Mouse (Mus musculus): ENCODE measurements at regions not wholly inside any gene's neighbourhood (a gene's known extent, or its start where the extent isn't known, plus 50 kb on each side); places are given as distances from the start of the nearest gene placed in this dataset.

- Histone ChIP-seq H3K79me2 (ENCODE audit: control insufficient read depth, insufficient read depth, low read length, poor library complexity) (no peaks in the 10 kb centered on the region), H3K36me3 (ENCODE audit: control insufficient read depth in 1 of 2, insufficient read depth in 2 of 2, low read length in 2 of 2) (no peaks in the 10 kb centered on the region), H3K9ac (ENCODE audit: control insufficient read depth, low read depth, low read length, poor library complexity, severe bottlenecking) (no peak overlapping the region), H3K4me1 (ENCODE audit: control insufficient read depth in 1 of 2, insufficient read depth in 2 of 2, low read length in 2 of 2) (no peaks in the 10 kb centered on the region), H3K27ac (ENCODE audit: control insufficient read depth, low read depth, low read length) (no peak overlapping the region), H3K4me3 (ENCODE audit: control insufficient read depth in 1 of 2, insufficient read depth in 1 of 2, low read depth in 2 of 2, low read length in 2 of 2) (no peak overlapping the region), H3K27me3 (ENCODE audit: control insufficient read depth in 1 of 2, insufficient read depth in 2 of 2, low read length in 2 of 2) (no peaks in the 10 kb centered on the region), H3K9me3 (replicated peaks; ENCODE audit: insufficient read depth, low read length) (no peaks in the 10 kb centered on the region)
- DNase-seq (ENCODE audit: low read depth, low spot score), result no peak
- TF ChIP-seq NRF1 (IDR thresholded peaks at IDR 0.05; ENCODE audit: insufficient read depth, low read depth, low read length, poor library complexity, severe bottlenecking) (no peak), BHLHE40 (IDR thresholded peaks at IDR 0.05; ENCODE audit: borderline replicate concordance, low read depth, low read length) (no peak), MEF2A (IDR thresholded peaks at IDR 0.05; ENCODE audit: extremely low read depth, insufficient replicate concordance, low read depth, low read length, poor library complexity, severe bottlenecking) (no peak), RCOR1 (IDR thresholded peaks at IDR 0.05; ENCODE audit: low read depth, low read length) (no peak), NELFE (IDR thresholded peaks at IDR 0.05; ENCODE audit: low read depth, low read length) (no peak), CHD2 (IDR thresholded peaks at IDR 0.05; ENCODE audit: low read length) (no peak), CHD1 (IDR thresholded peaks at IDR 0.05; ENCODE audit: low read depth, low read length) (no peak), ZMIZ1 (IDR thresholded peaks at IDR 0.05; ENCODE audit: low read depth, low read length) (no peak), POLR2AphosphoS5 (IDR thresholded peaks at IDR 0.05; ENCODE audit: borderline replicate concordance, low read depth, low read length) (no peak), RAD21 (IDR thresholded peaks at IDR 0.05; ENCODE audit: low read depth, low read length) (no peak), ZKSCAN1 (IDR thresholded peaks at IDR 0.05; ENCODE audit: low read depth, low read length) (no peak), MAZ (IDR thresholded peaks at IDR 0.05; ENCODE audit: low read depth, low read length) (no peak), ELF1 (IDR thresholded peaks at IDR 0.05; ENCODE audit: low read depth, low read length) (no peak), MAX (IDR thresholded peaks at IDR 0.05; ENCODE audit: low read length) (no peak), POLR2AphosphoS2 (IDR thresholded peaks at IDR 0.05; ENCODE audit: low read length) (no peak), TBP (IDR thresholded peaks at IDR 0.05; ENCODE audit: low read depth, low read length) (no peak), SMC3 (IDR thresholded peaks at IDR 0.05; ENCODE audit: low read depth, low read length) (no peak), SIN3A (IDR thresholded peaks at IDR 0.05; ENCODE audit: low read length) (no peak), KAT2A (conservative IDR thresholded peaks at IDR 0.05; ENCODE audit: low read depth, low read length) (no peak)
Observed at GRCm38 (mm10) chr15:93948902-93949301, 353.2 kb upstream of the Prickle1 start.

DNA sequence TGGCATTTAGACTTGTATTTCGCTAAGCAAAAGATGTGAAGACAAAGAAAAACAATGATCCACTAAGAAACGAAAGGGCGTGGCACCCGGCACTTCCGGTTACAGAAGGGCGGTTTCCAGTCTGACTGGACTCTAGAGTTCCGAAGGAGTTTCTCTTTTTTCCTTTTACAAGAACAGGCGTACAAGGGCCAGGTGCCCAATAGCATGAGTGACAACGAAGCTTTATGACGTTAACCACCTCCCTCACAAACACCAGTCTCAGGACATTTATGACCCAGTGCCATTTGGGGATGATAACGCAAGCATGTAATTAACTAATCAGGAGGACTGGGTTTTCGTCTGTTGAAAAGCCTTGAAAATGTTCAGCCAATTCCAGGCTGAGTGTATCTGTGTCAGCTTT lies 347.9 kb upstream of the Prickle1 start:
- no peaks in the 10 kb centered on the region for H3K9me3 ChIP-seq (replicated peaks; ENCODE audit: insufficient read depth, low read length)
- no peaks in the 10 kb centered on the region for H3K79me2 ChIP-seq (ENCODE audit: control insufficient read depth, insufficient read depth, low read length, poor library complexity)
- no peaks in the 10 kb centered on the region for H3K4me1 ChIP-seq (ENCODE audit: control insufficient read depth in 1 of 2, insufficient read depth in 2 of 2, low read length in 2 of 2)
- H3K4me3 ChIP-seq (ENCODE audit: control insufficient read depth in 1 of 2, insufficient read depth in 1 of 2, low read depth in 2 of 2, low read length in 2 of 2), result no peak overlapping the region
- TF ChIP-seq RAD21 (IDR thresholded peaks at IDR 0.05; ENCODE audit: low read depth, low read length), result no peak
- TF ChIP-seq MXI1 (IDR thresholded peaks at IDR 0.05; ENCODE audit: low read depth, low read length), result no peak
- TF ChIP-seq CHD1 (IDR thresholded peaks at IDR 0.05; ENCODE audit: low read depth, low read length), result no peak
- TF ChIP-seq NELFE (IDR thresholded peaks at IDR 0.05; ENCODE audit: low read depth, low read length), result no peak
- no peak for TF ChIP-seq ZC3H11A (IDR thresholded peaks at IDR 0.05; ENCODE audit: low read depth, low read length)
- no peak for TF ChIP-seq HCFC1 (IDR thresholded peaks at IDR 0.05; ENCODE audit: low read depth, low read length)
- no peak for TF ChIP-seq JUND (IDR thresholded peaks at IDR 0.05; ENCODE audit: low read depth, low read length)
- no peak for TF ChIP-seq ZKSCAN1 (IDR thresholded peaks at IDR 0.05; ENCODE audit: low read depth, low read length)
- no peak for TF ChIP-seq TCF12 (IDR thresholded peaks at IDR 0.05; ENCODE audit: low read depth, low read length)
- no peak for TF ChIP-seq MEF2A (IDR thresholded peaks at IDR 0.05; ENCODE audit: extremely low read depth, insufficient replicate concordance, low read depth, low read length, poor library complexity, severe bottlenecking)
- no peak for TF ChIP-seq TAL1 (IDR thresholded peaks at IDR 0.05; ENCODE audit: low read length)
- TF ChIP-seq CTCF (IDR thresholded peaks at IDR 0.05 in 2 of 3, conservative IDR thresholded peaks at IDR 0.05 in 1 of 3; ENCODE audit: control insufficient read depth in 1 of 3, insufficient read depth in 1 of 3, low read depth in 2 of 3, low read length in 3 of 3, poor library complexity in 1 of 3, severe bottlenecking in 1 of 3), result no peak
- no peak for TF ChIP-seq POLR2AphosphoS5 (IDR thresholded peaks at IDR 0.05; ENCODE audit: borderline replicate concordance, low read depth, low read length)
- no peak for TF ChIP-seq MYB (IDR thresholded peaks at IDR 0.05; ENCODE audit: low read depth, low read length)
- TF ChIP-seq SIN3A (IDR thresholded peaks at IDR 0.05; ENCODE audit: low read length), result no peak
- no peak for TF ChIP-seq ZNF384 (IDR thresholded peaks at IDR 0.05; ENCODE audit: low read depth, low read length)
- no peak overlapping the region for H3K27ac ChIP-seq (ENCODE audit: control insufficient read depth, low read depth, low read length)
- no peaks in the 10 kb centered on the region for H3K36me3 ChIP-seq (ENCODE audit: control insufficient read depth in 1 of 2, insufficient read depth in 2 of 2, low read length in 2 of 2)
- no peak overlapping the region for H3K9ac ChIP-seq (ENCODE audit: control insufficient read depth, low read depth, low read length, poor library complexity, severe bottlenecking)
- no peaks in the 10 kb centered on the region for H3K27me3 ChIP-seq (ENCODE audit: control insufficient read depth in 1 of 2, insufficient read depth in 2 of 2, low read length in 2 of 2)
- DNase-seq (ENCODE audit: low read depth, low spot score), result no peak
